Mouse (Mus musculus): ENCODE data around the gene Cdip1. TPM values are rescaled to one million over a fixed set of nuclear protein-coding genes. Genes with fewer than 3 reads are reported as not detected.

Cdip1 gene
- polyA plus RNA-seq, 1 experiment: 34.7 TPM

DNA sequence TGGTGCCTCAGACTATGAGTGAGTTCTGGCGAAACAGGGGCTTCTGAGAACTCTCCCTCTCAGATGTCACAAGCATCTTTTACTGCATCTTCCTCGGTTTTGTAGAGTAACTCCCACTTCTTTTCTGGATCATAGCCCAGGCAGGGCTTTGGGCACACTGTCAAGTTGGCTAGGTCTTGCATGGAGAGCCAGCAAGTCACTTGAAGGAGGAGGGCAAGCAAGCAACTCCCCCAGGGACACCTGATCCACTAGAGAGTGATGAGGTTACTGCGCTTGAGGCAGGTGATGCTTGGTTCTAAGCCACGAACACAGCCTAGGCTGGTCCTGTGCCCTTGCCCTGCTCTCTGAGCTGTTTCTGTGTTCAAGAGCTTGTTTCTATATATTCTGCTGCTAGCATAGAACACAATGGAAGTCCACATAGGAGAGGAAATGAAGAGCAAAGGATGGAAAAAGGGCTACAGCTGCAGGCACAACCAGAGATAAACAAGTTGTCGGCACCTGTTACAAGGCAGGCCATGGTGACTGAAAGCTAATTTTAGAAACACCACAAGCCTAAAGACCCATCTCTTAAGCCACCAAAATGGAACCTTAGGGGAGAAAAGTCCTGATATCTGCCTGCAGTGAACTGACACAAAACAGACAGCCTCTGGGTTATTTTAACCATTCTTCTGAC is 8.4 kb downstream of the Cdip1 start:
- TF ChIP-seq GATA1 (IDR thresholded peaks at IDR 0.05; ENCODE audit: low read length): no peak

DNA sequence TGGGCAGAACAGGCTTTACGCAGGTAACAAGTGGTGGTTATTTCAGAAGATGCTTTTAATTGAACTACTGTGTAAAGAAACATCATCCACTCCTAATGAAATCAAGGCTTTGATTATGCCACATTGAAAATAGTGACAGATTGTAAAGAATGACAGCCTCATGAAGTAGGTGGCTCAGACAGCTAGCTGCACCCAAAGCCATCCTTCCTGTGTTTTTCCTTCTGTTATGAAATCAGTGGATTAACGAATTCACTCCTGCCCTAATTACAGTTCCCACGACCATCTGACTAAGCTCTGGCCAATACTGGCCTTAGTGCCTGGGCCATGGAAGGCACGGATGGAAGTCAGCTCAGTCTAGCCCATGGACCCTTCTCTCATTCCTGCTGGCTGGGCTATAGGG is 11.2 kb downstream of the Cdip1 start:
- no peak for TF ChIP-seq GATA1 (IDR thresholded peaks at IDR 0.05; ENCODE audit: low read length)

DNA sequence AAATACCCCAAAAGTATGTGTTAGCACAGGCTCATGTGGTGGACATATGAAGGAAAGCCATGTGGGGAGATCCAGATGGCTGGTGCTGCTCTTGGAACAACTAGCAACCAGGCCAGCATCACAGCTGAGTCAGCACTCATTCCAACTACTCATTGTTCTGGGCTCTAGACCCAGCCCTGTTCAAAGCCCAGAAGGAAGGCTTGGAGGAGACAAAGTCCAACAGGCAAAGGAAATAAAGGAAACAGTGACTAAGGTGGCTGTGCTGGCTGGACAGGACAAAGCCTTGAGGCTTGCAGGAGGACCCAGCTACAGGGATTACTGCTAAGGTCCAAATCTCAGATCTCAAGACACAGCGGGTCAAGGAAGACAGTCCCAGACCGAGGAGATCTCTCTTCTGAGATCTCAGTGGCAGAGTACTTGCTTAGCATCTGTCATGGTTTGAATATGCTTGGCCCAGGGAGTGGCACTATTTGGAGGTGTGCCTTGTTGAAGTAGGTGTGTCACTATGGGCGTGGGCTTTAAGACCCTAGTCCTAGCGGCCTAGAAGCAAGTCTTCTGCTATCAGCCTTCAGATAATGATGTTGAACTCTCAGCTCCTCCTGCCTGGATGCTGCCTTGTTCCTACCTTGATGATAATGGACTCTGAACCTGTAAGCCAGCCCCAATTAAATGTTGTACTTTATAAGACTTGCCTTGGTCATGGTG is 12.0 kb downstream of the Cdip1 start:
- no peak for TF ChIP-seq GATA1 (IDR thresholded peaks at IDR 0.05; ENCODE audit: low read length)

DNA sequence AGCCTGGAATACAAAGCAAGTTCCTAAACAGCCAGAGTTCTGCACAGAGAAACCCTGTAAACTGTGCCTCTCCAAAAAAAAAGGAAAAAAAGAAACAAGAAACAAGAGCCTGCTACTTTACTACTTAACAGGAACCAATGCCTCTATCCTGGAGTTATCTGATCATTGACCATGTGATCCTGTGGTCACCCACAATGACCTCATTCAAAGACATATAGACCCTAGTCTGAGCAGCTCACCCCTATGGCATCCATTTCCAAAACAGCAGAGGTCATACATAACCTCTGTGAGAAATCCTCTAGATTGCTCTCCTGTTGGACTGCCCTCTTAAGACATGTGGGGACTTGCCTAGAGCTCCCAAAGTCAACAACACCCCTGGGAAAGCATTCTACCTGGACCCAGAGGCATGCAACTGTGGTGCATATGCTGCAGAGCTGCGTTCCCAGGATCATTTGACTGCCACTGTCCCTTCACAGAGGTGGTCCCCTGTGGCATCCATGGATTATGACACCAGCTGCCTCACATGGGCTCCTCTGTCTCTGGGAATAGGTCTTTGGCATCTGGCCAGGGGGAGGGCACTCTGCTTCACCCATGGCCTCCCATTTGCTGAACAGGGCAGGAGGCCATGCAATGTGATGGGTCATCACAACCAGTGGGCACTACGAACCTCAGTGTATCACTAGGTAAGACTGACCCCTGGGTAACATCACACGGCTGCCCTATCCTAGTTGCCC is 12.8 kb downstream of the Cdip1 start:
- no peak for TF ChIP-seq GATA1 (IDR thresholded peaks at IDR 0.05; ENCODE audit: low read length)

DNA sequence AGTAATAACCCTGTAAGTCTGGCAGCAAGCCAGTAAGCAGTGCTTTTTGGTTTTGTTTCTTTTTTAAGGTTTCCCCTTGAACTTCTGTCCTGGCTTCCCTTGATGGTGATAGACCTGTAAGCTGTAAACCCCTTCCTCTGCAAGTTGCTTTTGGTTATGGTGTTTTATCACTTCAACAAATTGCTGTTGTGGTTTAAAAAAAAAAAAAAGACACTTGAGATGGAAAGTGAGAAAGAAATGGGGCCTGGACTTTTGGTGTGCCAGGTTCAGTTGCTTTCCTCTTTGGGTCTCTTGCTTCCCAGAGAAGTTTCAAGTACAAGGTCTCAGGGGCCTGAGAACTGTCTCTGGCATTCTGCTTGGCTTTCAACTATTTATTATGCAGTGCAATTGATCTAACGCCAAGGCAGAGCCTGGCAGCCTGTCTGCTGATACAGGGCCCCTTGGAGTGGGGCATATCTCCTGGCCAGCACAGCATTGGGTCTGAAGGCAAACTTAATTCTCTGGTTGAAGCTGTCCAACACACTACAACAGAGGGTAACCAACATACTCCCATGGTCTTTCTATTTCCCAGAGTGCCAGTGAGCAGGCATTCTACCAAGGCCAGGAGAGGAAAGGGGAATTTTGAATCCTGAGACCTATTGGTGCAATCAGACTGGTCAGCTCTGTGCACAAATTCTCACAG is 16.7 kb downstream of the Cdip1 start:
- TF ChIP-seq GATA1 (IDR thresholded peaks at IDR 0.05; ENCODE audit: low read length): no peak

DNA sequence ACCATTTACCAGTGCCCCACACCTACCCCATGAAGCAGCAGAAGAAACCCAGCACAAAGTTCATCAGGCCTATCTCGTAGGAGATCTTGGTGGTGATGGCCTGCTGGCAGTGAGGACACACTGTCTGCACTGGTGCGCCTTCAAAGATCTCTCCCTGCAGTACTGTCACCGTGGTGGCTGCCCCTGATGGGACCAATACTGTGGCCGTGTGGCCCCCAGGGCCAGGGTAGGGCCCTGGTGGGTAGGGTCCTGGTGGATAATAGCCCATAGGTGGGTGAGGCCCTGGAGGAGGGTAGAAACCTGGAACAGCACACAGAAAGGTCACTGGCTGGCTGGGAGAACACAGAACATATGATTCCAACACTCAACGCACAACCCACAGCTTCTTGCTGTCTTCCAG is 21.4 kb downstream of the Cdip1 start:
- TF ChIP-seq GATA1 (IDR thresholded peaks at IDR 0.05; ENCODE audit: low read length): no peak

DNA sequence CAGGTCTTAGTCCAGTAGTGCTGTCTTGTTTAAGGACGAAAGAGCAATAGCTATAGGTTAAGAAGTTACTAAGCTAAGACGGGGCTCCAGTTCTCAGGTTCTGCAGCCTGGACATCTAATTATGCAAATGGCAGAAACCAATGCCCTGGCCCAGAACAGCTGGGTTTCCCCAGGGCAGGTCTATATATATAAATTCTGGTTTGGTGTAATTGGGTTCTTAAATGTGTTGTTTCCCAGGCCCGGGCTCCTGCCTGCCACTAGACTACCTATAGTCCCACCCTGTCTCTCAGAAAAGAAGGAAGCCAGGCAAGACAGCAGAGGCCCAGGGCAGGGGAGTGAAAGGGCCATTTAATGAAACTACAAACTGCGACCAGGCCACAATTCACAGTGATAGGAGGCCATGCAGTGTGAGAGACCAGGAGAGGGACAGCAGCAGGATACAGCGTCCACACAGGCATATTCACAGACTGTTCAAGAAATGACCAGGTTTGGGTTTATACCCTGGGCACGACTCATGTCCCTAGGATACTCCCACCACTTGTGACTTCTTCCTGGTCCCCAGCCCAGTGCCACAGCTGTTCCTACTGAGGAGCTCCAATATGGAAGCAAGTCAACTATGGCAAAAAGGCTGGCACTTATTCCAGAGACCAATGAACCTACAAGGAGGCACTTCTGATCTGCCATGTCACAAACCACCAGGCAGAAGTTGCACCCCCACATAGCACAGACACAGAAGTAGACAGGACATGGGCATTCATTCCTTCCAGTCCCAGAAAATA is 22.9 kb downstream of the Cdip1 start:
- TF ChIP-seq GATA1 (IDR thresholded peaks at IDR 0.05; ENCODE audit: low read length): no peak

DNA sequence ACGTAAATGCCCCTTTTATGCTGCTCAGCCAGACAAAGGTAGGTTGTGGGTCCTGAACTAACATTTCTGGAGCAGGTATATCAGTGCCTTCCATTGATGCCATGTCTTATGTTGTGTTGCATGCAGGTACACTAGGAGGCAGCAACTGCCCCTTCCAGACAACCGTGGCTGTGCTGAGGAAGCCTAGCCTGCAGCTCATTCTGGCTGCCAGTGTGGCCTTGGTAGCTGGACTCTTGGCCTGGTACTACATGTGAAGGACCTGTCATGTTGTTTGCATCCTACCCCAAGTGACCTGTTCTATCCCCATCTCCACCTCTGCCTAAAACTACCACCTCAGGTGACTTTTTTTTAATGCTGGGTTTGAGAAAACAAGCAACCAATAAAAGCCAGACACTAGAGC is 24.2 kb downstream of the Cdip1 start:
- TF ChIP-seq GATA1 (IDR thresholded peaks at IDR 0.05; ENCODE audit: low read length): no peak

DNA sequence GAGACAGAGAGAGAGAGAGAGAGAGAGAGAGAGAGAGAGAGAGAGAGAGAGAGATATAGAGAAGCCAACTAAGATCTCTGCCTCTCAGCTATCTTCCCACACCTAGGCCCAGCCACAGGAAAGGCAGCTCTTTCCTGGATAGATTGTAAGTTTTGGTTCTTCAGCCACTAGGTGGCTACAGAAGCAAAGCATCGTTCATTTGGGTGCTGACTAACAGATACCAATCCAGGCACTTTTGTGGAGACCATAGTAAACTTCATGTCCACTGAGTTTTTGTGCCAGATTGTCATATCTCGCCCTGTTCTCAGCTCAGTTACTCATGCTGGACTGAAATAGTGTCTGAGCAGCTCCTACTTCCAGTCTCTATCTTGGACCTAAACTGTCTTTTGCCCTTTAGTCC is 26.8 kb downstream of the Cdip1 start:
- TF ChIP-seq GATA1 (IDR thresholded peaks at IDR 0.05; ENCODE audit: low read length): no peak

DNA sequence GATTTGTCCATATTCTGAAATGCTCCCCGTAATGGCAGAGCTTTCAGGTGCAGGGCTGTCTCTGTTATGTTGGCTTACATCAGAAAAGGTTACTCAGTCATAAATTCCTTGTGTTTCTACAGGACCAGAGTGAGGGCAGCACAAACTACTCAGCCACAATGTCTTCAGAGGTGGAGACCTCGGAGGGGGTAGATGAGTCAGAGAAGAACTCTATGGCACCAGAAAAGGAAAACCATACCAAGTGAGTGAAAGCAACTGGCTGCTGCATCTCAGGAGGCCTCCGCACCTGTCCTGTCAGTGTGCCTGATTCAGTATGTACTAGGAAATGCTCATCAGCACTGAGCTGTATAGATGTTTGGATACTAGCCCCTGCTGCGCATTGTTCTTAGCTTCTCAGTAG is 27.7 kb downstream of the Cdip1 start:
- TF ChIP-seq GATA1 (IDR thresholded peaks at IDR 0.05; ENCODE audit: low read length): no peak

DNA sequence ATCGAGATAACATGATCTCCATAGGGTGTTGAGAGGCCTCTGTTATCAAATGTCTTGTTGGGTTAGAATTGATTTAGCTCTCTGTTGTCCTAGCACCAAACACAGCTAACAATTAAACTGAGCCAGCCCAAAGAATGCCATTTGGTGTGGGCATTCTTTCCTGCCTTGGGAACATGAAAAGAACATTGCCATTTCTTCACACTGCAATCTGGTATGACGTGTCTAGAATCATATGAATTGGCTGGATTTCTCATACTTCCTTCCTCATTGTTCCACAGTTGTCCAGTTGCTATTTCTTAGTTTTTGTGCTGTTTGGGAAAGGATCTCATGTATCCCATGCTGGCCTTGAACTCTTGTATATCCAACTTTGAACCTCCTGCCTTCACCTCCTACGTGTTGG is 36.0 kb downstream of the Cdip1 start:
- no peak for TF ChIP-seq GATA1 (IDR thresholded peaks at IDR 0.05; ENCODE audit: low read length)

DNA sequence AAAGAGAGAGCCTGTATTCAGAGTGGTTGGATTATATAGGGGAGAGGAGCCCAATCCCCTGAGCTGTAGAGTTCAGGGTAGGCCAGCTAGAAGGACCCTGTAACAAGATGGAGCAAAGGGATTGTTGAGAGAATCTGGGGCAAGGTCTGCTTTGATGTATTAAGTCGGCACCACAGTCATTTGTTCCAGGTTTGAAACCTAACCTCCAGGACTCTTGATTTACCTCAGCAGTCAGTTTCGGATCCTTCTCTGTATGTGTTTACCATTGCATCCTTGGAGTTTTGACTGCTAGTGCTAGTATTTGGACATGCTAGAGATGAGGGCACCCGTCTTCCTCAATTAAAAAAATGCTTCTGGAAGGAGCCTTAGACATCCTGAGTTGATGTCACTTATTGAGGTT is 37.9 kb downstream of the Cdip1 start:
- no peak for TF ChIP-seq GATA1 (IDR thresholded peaks at IDR 0.05; ENCODE audit: low read length)

DNA sequence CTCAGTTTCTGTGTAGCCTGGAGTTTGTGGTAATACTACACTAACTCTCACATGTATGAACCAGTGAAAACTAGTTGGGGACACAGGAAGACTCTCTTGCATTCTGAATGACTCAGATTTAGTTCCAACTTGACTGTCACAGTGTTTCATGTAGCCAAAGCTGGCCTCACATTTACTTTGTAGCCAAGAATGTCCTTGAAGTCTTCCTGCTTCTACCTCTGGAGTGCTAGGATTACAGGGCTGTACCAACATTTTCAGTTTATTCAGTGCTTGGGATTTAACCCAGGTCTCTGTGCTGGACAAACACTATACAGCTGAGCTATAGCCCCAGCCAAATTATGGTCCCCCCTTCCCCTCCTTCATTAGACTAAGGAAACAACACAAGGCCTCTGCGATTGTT is 47.9 kb downstream of the Cdip1 start:
- TF ChIP-seq GATA1 (IDR thresholded peaks at IDR 0.05; ENCODE audit: low read length): no peak

DNA sequence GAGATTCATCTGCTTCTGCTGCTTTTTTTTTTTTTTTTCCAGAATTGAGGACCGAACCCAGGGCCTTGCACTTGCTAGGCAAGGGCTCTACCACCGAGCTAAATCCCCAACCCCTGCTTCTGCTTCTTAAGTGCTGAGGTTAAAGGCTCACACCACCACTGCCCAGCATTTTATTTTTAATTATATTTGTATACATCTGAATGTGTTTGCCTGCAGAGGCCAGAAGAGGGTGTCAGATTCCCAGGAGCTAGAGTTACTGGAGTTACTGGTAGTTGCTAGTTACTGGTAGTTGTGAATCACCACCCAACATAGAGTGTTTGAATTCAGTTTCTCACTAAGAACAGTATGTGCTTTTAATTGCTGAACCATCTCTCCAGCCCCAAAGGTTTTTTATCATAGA is 50.1 kb downstream of the Cdip1 start:
- TF ChIP-seq GATA1 (IDR thresholded peaks at IDR 0.05; ENCODE audit: low read length): no peak

DNA sequence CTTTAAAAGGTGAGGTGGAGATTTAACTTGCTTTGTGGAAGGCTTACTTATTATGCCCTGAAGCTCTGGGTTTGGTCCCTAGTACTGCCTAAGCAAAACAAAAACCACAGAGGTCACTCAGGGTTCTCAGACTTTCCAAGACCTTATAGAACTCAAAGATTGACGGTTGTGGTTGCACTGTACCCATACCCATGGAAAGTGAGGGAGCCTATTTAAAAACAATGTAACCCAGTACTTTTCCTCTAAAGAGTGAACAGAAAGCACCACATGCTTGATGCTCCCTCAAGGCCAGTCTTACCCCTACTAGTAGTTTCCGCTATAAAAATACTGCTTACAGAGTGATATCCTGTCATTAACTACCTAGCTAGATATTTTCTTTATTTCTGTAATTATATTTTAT is 53.8 kb downstream of the Cdip1 start:
- no peak for TF ChIP-seq GATA1 (IDR thresholded peaks at IDR 0.05; ENCODE audit: low read length)
